In genomic region chr2:35609317-35609716, GRCm38 (mm10) we compare ENCODE assay signal across 7 mouse cellular contexts. TPM values are rescaled to one million over a fixed set of nuclear protein-coding genes. Genes with fewer than 3 reads are reported as not detected.
A peak's percentile ranks its signal among the peaks of the same experiment; 100 is the strongest.
DNase-seq lines count a peak whose midpoint lies in the region; ATAC-seq and TF ChIP-seq lines count a peak whose summit lies in the region.

No protein-coding gene starts in this region.

- intact Hi-C loops in left cerebral cortex, adult 2 months (cut with DNase I): no loop called here
- intact Hi-C loops in left cerebral cortex, postnatal 10 days (cut with DNase I): no loop called here

- no peaks in the 10 kb centered on the region for H3K27me3 ChIP-seq in intestine, embryonic 16.5 days (replicated peaks; ENCODE audit: control insufficient read depth, insufficient read depth, low read length)
- no peaks in the 10 kb centered on the region for H3K27me3 ChIP-seq in stomach, embryonic 14.5 days (ENCODE audit: control insufficient read depth, insufficient read depth, low read length)

- H3K4me2 ChIP-seq in intestine, embryonic 16.5 days (ENCODE audit: low read depth, low read length): no peak overlapping the region
- H3K4me2 ChIP-seq in stomach, embryonic 14.5 days (replicated peaks; ENCODE audit: low read depth, low read length): no peak overlapping the region

- ATAC-seq in intestine, embryonic 16.5 days: peak; percentile 33
- ATAC-seq in stomach, embryonic 14.5 days (ENCODE audit: insufficient number of reproducible peaks, insufficient read depth, low FRiP score, low read depth): peak; percentile 50

- no peaks in the 10 kb centered on the region for H3K9me3 ChIP-seq in intestine, embryonic 16.5 days (ENCODE audit: control insufficient read depth, low read length)
- H3K9me3 ChIP-seq in stomach, embryonic 14.5 days (ENCODE audit: control insufficient read depth, low read depth, low read length): no peaks in the 10 kb centered on the region

- no peak overlapping the region for H3K4me3 ChIP-seq in left cerebral cortex, adult 2 months
- H3K4me3 ChIP-seq in intestine, embryonic 16.5 days (ENCODE audit: low read length): no peak overlapping the region
- no peak overlapping the region for H3K4me3 ChIP-seq in stomach, embryonic 14.5 days (ENCODE audit: low read depth, low read length)

- TF ChIP-seq CTCF in left cerebral cortex, adult 2 months (IDR thresholded peaks at IDR 0.05): peak; percentile 50

- DNase-seq in left cerebral cortex, adult 2 months (ENCODE audit: extremely low spot score in 1 of 2, low spot score in 2 of 2): peak in 1 of 2 experiments; percentile 47
- DNase-seq in left cerebral cortex, postnatal 10 days (ENCODE audit: extremely low spot score in 1 of 2, low spot score in 2 of 2): no peak
- peak; percentile 77 for DNase-seq in cerebellum, adult 11 months
- peak; percentile 69 for DNase-seq in fibroblast of lung, adult 2 months (ENCODE audit: low read depth)
- no peak for DNase-seq in spleen, postnatal 14 days (ENCODE audit: low spot score in 2 of 2)

- peak overlapping the region; percentile 45 for H3K27ac ChIP-seq in left cerebral cortex, adult 2 months
- H3K27ac ChIP-seq in intestine, embryonic 16.5 days (ENCODE audit: low read length): no peak overlapping the region
- no peak overlapping the region for H3K27ac ChIP-seq in stomach, embryonic 14.5 days (ENCODE audit: low read length)

- H3K4me1 ChIP-seq in intestine, embryonic 16.5 days (ENCODE audit: control insufficient read depth, insufficient read depth, low read length): peaks cover 44% of the 10 kb centered on the region
- H3K4me1 ChIP-seq in stomach, embryonic 14.5 days (ENCODE audit: control insufficient read depth, insufficient read depth, low read length): peaks cover 45% of the 10 kb centered on the region

- H3K9ac ChIP-seq in intestine, embryonic 16.5 days (ENCODE audit: low read depth, low read length): no peak overlapping the region
- no peak overlapping the region for H3K9ac ChIP-seq in stomach, embryonic 14.5 days (replicated peaks; ENCODE audit: low read depth, low read length)

- WGBS in intestine, embryonic 16.5 days: 44% methylated on average over 9 of the region's 9 CpGs
- WGBS in stomach, embryonic 14.5 days: 50% methylated on average over 9 of the region's 9 CpGs

- H3K36me3 ChIP-seq in intestine, embryonic 16.5 days (ENCODE audit: control insufficient read depth, insufficient read depth, low read length): no peaks in the 10 kb centered on the region
- no peaks in the 10 kb centered on the region for H3K36me3 ChIP-seq in stomach, embryonic 14.5 days (ENCODE audit: control insufficient read depth, insufficient read depth, low read length)

RNA-seq across cellular contexts. Expression of gene Dab2ip, which starts 51.3 kb away (rescaled TPM):
- 100 to 1,000 TPM; 144 to 152 TPM for total RNA-seq in left cerebral cortex, adult 2 months (2021)
- total RNA-seq in left cerebral cortex, postnatal 10 days (2021): 100 to 1,000 TPM; 125 to 138 TPM
- polyA plus RNA-seq in intestine, embryonic 16.5 days (2015; fragmentation: Nextera tagmentation; extraction: Ambion mirVana): 27.0 and 28.7 TPM in 2 replicates
- 44.8 and 49.7 TPM in 2 replicates for polyA plus RNA-seq in stomach, embryonic 14.5 days (2014; fragmentation: Nextera tagmentation; extraction: Ambion mirVana)

Comparison
In these comparisons a context has a peak if more than half of its experiments do, and no peak if none do; other contexts are left out.
1. DNase-seq: peak in cerebellum, adult 11 months (single experiment) and fibroblast of lung, adult 2 months (single experiment); none in left cerebral cortex, postnatal 10 days (0 of 2) and spleen, postnatal 14 days (0 of 2).